Mouse (Mus musculus): ENCODE results near the gene Fgf16. TPM values are rescaled to one million over a fixed set of nuclear protein-coding genes. Genes with fewer than 3 reads are reported as not detected.

Fgf16 gene
- polyA plus RNA-seq, 1 experiment: 0.86 TPM

GRCm38 (mm10) chrX:105762847-105763527 is 1.1 kb upstream of the Fgf16 start:
- peak; percentile 14 for DNase-seq
- Histone ChIP-seq H3K36me3 (ENCODE audit: control insufficient read depth, insufficient read depth, low read length) (no peaks in the 10 kb centered on the region), H3K4me3 (ENCODE audit: control insufficient read depth, insufficient read depth, low read length) (peak overlapping the region; percentile 36; the same call in 1 of the 2 replicates), H3K27me3 (ENCODE audit: control insufficient read depth, insufficient read depth, low read length) (peaks cover 4% of the 10 kb centered on the region; the same call in 1 of the 2 replicates), H3K27ac (ENCODE audit: control insufficient read depth, insufficient read depth, low read length) (no peak overlapping the region), H3K4me1 (replicated peaks; ENCODE audit: control insufficient read depth, insufficient read depth, low read length) (peaks cover 5% of the 10 kb centered on the region)
- WGBS: 6% methylated on average over 22 of the region's 23 CpGs
- TF ChIP-seq CTCF (IDR thresholded peaks at IDR 0.05; ENCODE audit: borderline replicate concordance, control insufficient read depth, extremely low read depth, insufficient read depth, low read length, poor library complexity) (no peak), POLR2A (IDR thresholded peaks at IDR 0.05; ENCODE audit: control insufficient read depth, extremely low read depth, insufficient read depth, low read length, poor library complexity) (no peak)

DNA sequence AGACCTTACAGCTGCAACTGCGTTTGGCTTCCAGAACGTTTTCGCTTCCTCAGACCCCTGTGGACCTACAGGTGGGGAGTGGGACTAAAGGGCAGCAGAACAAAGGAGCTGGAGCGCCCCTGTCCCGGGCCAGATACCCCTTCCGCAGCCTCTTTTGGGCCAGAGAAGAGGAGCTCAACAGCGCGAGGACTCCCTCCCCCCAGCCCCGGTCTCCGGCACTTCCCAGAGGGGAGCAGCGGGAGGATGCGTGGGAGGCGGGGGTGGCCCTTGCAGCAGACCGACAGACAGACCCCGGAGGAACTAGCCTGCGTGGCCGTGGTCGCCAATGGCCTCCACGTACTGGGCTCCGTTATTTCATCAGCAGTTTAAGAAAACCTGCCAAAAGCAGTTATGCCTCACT is 467 bp upstream of the Fgf16 start:
- peaks cover 5% of the 10 kb centered on the region for H3K4me1 ChIP-seq (replicated peaks; ENCODE audit: control insufficient read depth, insufficient read depth, low read length)
- peak overlapping the region; percentile 36 for H3K4me3 ChIP-seq (ENCODE audit: control insufficient read depth, insufficient read depth, low read length)
- H3K36me3 ChIP-seq (ENCODE audit: control insufficient read depth, insufficient read depth, low read length): no peaks in the 10 kb centered on the region
- WGBS: 2% methylated on average over 20 of the region's 20 CpGs
- H3K27me3 ChIP-seq (ENCODE audit: control insufficient read depth, insufficient read depth, low read length): peaks cover 4% of the 10 kb centered on the region; the same call in 1 of the 2 replicates
- no peak overlapping the region for H3K27ac ChIP-seq (ENCODE audit: control insufficient read depth, insufficient read depth, low read length)
- no peak for TF ChIP-seq POLR2A (IDR thresholded peaks at IDR 0.05; ENCODE audit: control insufficient read depth, extremely low read depth, insufficient read depth, low read length, poor library complexity)
- TF ChIP-seq CTCF (IDR thresholded peaks at IDR 0.05; ENCODE audit: borderline replicate concordance, control insufficient read depth, extremely low read depth, insufficient read depth, low read length, poor library complexity): no peak
- peak; percentile 2 for DNase-seq

DNA sequence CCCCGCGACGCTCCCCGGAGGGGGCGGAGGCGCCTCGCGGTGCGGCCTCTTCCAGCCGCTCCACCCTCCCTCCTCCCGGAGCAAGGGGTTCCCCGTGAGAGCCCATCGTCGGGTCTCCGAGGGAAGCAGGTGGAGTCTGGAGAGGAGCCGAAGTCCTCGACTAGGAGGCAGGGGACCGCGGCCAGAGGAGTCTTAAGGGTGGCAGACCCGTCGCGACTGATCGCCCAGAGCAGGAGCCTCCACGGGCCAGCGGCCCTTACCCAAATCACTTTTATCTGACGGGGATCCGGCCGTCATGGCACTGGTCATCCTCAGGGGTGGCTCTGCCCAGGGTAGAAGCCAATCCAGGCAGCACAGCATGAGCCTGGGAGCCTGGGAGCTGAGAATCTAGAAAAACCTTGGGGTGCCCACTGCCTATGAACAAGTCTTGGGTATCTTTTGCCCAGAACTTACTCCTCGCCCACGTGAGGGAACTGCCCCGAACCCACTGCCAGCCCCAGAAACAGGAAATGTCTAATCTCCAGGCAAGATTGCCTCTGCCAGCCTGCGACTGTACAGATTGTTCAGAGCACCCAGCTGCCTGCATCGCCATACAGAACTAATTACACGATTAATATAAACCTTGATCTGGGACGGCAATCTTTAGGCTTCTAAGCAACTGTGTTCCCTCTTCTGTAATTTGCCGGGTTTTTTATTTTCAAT is 1.1 kb downstream of the Fgf16 start:
- 8% methylated on average over 32 of the region's 36 CpGs for WGBS
- peaks cover 4% of the 10 kb centered on the region; the same call in 1 of the 2 replicates for H3K27me3 ChIP-seq (ENCODE audit: control insufficient read depth, insufficient read depth, low read length)

GRCm38 (mm10) chrX:105766013-105766412 is 1.9 kb downstream of the Fgf16 start:
- no peaks in the 10 kb centered on the region for H3K36me3 ChIP-seq (ENCODE audit: control insufficient read depth, insufficient read depth, low read length)
- WGBS: 73% methylated on average over 6 of the region's 6 CpGs
- H3K27ac ChIP-seq (ENCODE audit: control insufficient read depth, insufficient read depth, low read length): no peak overlapping the region
- peaks cover 5% of the 10 kb centered on the region for H3K4me1 ChIP-seq (replicated peaks; ENCODE audit: control insufficient read depth, insufficient read depth, low read length)
- no peak overlapping the region for H3K4me3 ChIP-seq (ENCODE audit: control insufficient read depth, insufficient read depth, low read length)
- TF ChIP-seq POLR2A (IDR thresholded peaks at IDR 0.05; ENCODE audit: control insufficient read depth, extremely low read depth, insufficient read depth, low read length, poor library complexity) (no peak), CTCF (IDR thresholded peaks at IDR 0.05; ENCODE audit: borderline replicate concordance, control insufficient read depth, extremely low read depth, insufficient read depth, low read length, poor library complexity) (no peak)
- no peak for DNase-seq
- H3K27me3 ChIP-seq (ENCODE audit: control insufficient read depth, insufficient read depth, low read length): peaks cover 4% of the 10 kb centered on the region; the same call in 1 of the 2 replicates

More for the DNA sequence above, 1.1 kb downstream of the Fgf16 start:
- no peak for TF ChIP-seq POLR2A (IDR thresholded peaks at IDR 0.05; ENCODE audit: control insufficient read depth, extremely low read depth, insufficient read depth, low read length, poor library complexity)
- TF ChIP-seq CTCF (IDR thresholded peaks at IDR 0.05; ENCODE audit: borderline replicate concordance, control insufficient read depth, extremely low read depth, insufficient read depth, low read length, poor library complexity): no peak
- no peak overlapping the region for H3K27ac ChIP-seq (ENCODE audit: control insufficient read depth, insufficient read depth, low read length)
- peaks cover 5% of the 10 kb centered on the region for H3K4me1 ChIP-seq (replicated peaks; ENCODE audit: control insufficient read depth, insufficient read depth, low read length)
- no peaks in the 10 kb centered on the region for H3K36me3 ChIP-seq (ENCODE audit: control insufficient read depth, insufficient read depth, low read length)
- H3K4me3 ChIP-seq (ENCODE audit: control insufficient read depth, insufficient read depth, low read length): 0 out of 2 replicates have a peak overlapping the region, but pooled peaks have one; percentile 36
- peak; percentile 1 for DNase-seq

DNA sequence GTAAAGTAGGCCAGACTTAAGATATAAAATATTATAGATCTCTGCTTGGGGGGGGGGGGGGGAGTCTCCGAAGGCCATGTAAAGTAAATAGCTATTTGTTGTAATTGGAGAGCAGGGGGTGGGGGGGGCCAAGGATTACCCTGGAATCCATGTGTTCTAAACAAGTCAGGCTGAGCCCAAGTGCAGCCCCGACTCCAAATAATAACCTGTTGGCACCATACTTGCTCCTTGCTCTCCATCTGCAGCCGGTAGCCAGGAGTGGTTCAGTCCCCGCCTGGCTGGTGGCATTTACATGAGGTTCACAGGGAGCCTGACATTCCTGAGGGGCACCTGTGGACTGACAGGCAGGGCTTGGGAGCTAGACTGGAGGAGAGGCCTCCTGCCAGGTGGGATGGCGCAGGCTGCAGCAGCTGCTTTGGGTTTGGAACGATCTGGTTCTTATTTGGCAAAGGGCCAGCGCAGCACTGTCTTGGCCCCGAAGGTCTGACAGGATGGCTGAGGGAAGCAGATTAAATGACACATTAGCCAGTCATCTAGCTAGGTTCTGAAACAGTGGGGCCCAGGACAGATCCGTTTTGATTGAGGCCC is 3.2 kb downstream of the Fgf16 start:
- no peak for DNase-seq
- 68% methylated on average over 9 of the region's 9 CpGs for WGBS
- Histone ChIP-seq H3K27me3 (ENCODE audit: control insufficient read depth, insufficient read depth, low read length) (peaks cover 4% of the 10 kb centered on the region; the same call in 1 of the 2 replicates), H3K36me3 (ENCODE audit: control insufficient read depth, insufficient read depth, low read length) (no peaks in the 10 kb centered on the region), H3K27ac (ENCODE audit: control insufficient read depth, insufficient read depth, low read length) (no peak overlapping the region), H3K4me1 (replicated peaks; ENCODE audit: control insufficient read depth, insufficient read depth, low read length) (peaks cover 5% of the 10 kb centered on the region), H3K4me3 (ENCODE audit: control insufficient read depth, insufficient read depth, low read length) (no peak overlapping the region)
- TF ChIP-seq CTCF (IDR thresholded peaks at IDR 0.05; ENCODE audit: borderline replicate concordance, control insufficient read depth, extremely low read depth, insufficient read depth, low read length, poor library complexity): no peak
- TF ChIP-seq POLR2A (IDR thresholded peaks at IDR 0.05; ENCODE audit: control insufficient read depth, extremely low read depth, insufficient read depth, low read length, poor library complexity): no peak

GRCm38 (mm10) chrX:105767932-105768331 is 3.9 kb downstream of the Fgf16 start:
- Histone ChIP-seq H3K36me3 (ENCODE audit: control insufficient read depth, insufficient read depth, low read length) (no peaks in the 10 kb centered on the region), H3K4me3 (ENCODE audit: control insufficient read depth, insufficient read depth, low read length) (no peak overlapping the region), H3K27ac (ENCODE audit: control insufficient read depth, insufficient read depth, low read length) (no peak overlapping the region), H3K27me3 (ENCODE audit: control insufficient read depth, insufficient read depth, low read length) (peaks cover under 1% of the 10 kb centered on the region; the same call in 1 of the 2 replicates), H3K4me1 (replicated peaks; ENCODE audit: control insufficient read depth, insufficient read depth, low read length) (peaks cover 3% of the 10 kb centered on the region)
- no peak for DNase-seq
- 95% methylated on average over 3 of the region's 3 CpGs for WGBS
- TF ChIP-seq CTCF (IDR thresholded peaks at IDR 0.05; ENCODE audit: borderline replicate concordance, control insufficient read depth, extremely low read depth, insufficient read depth, low read length, poor library complexity): no peak
- TF ChIP-seq POLR2A (IDR thresholded peaks at IDR 0.05; ENCODE audit: control insufficient read depth, extremely low read depth, insufficient read depth, low read length, poor library complexity): no peak
